Mouse (Mus musculus): ENCODE measurements around the gene Socs3.

DNA sequence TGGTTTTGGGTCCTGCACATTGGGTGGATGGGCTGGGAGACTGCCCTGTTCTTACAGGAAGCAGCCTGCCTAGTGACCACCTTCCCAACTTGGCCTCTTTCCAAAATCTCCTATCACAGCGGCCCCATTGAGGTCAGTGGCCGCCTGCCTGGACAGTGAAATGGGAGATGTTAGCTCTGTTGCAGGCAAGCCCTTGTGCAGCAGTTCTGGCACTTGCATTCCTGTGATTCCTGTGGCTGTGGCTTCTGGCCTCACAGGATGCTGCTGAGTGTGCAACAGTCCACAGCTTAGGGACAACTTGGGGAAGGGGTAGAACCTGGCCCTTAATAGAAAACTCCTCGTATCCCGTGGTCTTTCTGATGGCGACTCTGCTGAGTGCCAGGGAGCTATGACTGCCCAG lies 33.9 kb upstream of the Socs3 start:
- TF ChIP-seq CTCF (IDR thresholded peaks at IDR 0.05; ENCODE audit: borderline replicate concordance, control insufficient read depth, extremely low read depth, insufficient read depth, low read length, poor library complexity): no peak
- TF ChIP-seq POLR2A (IDR thresholded peaks at IDR 0.05; ENCODE audit: control insufficient read depth, extremely low read depth, insufficient read depth, low read length, poor library complexity): no peak

All from thymus, adult 2 months (tissue).